Mouse (Mus musculus): ENCODE results near the gene Adra2c.

Gene Adra2c

DNA sequence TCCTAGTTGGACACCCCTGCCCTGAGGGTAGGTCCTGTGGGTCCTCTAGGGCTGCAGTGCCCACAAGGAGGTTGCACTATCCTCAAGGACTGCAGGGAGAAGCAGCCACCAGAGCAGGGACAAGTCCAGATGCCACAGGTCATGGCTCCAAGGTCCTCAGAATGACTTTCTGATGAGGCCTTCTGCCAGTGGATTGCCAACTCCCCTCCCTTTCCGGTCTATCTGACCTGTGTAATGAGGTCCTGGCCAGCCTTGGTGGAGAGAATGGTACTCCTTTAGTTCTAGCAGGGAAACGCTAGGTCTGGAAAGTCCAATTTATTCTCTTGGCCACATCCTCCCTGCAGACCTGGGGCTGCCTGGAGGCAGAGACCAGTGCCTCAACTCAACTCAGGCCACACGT is at the start of gene Adra2c:
Gene Adra2c (plus strand): TSS at position 301 of the 400 bp plus-strand sequence.
- DNase-seq (ENCODE audit: low spot score) = no peak

DNA sequence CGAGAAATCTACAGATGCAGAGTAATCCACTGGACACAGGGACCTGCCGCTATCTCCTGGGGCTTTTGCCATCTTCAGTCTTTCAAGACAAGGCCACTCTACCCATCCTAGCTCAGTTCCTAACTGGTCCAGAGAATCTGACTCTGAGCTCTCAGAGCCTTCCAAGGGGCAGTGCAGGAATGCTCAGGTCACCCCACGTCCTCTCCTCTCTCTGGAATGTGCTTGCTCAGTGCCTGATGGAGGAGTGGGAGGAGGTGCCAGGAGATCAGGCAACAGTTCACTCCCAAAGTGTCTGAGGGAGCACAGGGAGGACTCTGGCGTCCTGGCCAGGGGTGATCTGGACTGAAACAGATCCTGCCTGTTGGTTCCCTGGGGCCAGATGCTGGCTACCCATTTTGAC is 45.0 kb upstream of the Adra2c start:
- no peak for DNase-seq (ENCODE audit: low spot score)

- no peak for DNase-seq (ENCODE audit: low spot score)
Measured at GRCm38 (mm10) chr5:35237757-35238156, 40.4 kb upstream of the Adra2c start.

DNA sequence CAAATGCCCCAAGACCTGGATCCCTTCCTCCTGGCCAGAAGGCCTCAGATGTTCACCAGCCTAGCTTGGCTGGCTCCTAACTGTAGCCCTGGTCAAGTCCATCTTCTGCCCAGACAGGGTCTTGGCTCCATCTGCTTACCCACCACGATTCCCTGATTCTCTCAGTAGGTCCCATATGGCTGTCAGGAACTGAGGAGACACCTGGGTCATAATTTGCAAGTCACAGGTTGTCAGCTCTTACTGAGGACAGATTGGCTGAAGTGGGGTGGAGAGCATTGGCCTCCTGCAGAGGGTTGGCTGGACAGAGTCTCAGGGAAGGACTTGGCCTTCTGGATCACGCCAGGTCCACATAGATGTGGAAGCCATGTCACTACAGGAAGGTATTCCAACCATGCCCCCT is 39.5 kb upstream of the Adra2c start:
- no peak for DNase-seq (ENCODE audit: low spot score)

- DNase-seq (ENCODE audit: low spot score) = no peak
Measured at GRCm38 (mm10) chr5:35241556-35241955, 36.6 kb upstream of the Adra2c start.

- DNase-seq (ENCODE audit: low spot score) = no peak
Measured at GRCm38 (mm10) chr5:35244204-35244603, 33.9 kb upstream of the Adra2c start.

DNA sequence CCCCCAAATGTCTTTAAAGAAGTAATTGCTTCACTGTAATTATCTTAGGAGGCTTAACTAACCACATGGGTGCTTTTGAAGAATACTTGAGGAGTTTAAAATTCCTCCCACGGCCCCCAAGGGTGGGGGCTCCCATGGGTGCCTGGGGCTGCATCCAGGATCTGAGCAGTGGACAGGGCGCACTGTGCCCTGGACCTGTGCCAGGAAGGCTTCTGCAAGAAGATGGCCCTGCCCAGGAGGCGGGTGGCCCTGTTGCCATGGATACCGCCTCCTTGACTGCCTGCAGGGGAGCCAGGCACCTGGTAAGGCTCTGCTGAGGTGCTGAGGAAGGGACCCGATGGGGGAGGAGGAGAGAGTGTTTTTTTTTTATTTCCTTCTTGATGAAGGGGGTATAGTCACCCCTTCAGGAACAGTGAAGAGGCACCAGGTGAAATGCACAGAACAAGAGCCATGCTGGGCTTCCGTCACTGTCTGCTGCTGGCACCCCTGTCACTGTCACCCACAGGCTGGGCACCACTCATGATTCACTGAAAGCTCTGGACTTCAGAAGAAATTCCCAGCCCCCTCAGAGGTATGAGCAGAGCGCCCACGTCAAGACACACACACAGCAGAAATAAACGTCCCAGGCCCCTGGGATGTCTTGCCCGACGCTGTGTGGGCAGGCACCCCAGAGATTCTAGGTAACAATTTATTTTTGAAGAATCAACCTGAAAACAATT is 32.4 kb upstream of the Adra2c start:
- peak; percentile 75 for DNase-seq (ENCODE audit: low spot score)

DNA sequence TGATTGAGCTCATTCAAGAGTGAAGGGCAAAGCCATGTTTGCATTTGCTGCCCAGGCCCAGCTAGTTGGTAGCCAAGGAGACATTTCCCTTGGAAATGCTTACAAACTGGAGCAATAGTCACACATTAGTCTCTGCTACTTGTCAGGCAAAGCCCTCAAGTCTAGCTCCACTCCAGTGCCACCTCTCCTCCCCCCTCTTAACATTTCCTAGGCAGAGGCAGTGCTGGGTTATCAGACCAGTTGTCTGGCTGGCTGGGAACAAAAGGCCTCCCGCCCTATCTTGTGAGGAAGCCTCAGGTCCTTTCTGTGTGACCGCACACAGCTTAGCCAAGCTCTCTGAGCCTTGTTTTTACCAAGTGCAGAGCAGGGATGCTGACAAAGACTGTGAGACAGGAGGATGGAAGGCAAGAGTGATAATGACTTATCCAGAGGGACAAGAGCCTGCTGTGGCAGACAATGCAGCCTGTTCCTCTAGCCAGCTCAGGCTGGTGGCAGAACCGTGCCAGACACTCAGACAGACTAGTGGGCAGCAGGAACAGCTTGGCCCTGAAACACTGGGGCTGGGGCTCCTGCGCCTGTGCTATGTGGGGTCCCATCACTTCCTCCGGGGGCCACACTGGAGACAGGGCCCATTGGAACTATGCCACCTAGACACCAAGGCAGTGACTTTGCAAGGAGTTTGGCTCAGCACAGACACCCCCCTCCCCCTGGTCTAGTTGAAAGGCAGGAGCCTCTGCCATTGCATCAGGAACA is 23.0 kb upstream of the Adra2c start:
- no peak for DNase-seq (ENCODE audit: low spot score)

DNA sequence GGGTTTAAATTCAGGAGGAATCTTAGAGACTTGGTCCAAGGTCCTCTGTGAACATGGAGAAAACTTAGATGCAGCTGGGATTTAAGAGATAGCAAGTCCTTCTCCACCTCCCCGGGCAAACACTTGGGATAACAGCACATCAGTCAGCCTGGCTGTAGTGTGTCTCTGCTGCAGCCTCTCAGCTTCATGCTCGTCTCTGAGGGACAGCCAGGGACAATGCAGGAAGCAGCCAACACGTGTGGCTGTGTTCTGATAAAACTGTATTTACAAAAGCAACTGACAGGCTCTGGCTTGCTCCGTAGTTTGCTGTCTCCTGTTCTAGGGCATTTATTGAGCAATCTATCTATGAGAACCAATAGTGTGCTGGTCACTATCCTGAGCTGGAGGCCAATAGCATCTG is 14.4 kb upstream of the Adra2c start:
- no peak for DNase-seq (ENCODE audit: low spot score)

GRCm38 (mm10) chr5:35267486-35267885 is 10.6 kb upstream of the Adra2c start:
- DNase-seq (ENCODE audit: low spot score) = no peak

DNA sequence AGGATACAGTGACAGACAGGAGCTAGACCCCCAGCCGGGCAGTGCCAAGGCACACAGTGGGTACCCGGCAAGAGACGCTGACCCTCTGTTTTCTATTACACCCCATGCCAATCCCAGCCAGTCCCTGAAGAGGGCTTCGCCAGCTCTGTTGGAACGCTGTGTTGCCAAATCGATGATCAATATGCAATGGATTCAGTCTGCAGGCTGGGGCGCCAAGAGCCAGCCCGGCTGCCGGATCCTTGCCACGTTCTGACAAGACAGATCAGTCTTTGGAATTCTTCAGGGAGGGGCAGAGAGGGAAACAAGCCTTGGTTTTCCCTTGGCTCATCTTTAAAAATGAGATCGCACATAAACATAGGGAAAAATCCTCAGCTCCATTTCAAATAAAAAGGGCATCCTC is 2.8 kb upstream of the Adra2c start:
- no peak for DNase-seq (ENCODE audit: low spot score)

- DNase-seq (ENCODE audit: low spot score) = peak; percentile 54
Measured at GRCm38 (mm10) chr5:35278741-35279695, 899 bp downstream of the Adra2c start.

DNA sequence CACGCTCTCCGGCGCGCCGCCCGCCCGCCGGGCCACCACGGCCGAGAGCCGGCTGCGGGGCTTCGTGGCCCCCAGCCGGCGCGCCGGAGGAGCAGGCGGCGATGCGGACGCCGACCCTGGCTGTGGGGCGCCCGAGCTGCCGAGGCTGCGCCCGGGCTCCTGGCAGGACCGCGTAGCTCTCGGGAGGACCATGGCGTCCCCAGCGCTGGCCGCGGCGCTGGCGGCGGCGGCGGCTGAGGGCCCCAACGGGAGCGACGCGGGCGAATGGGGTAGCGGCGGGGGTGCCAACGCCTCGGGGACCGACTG is 1.5 kb downstream of the Adra2c start:
- DNase-seq (ENCODE audit: low spot score) = no peak

DNA sequence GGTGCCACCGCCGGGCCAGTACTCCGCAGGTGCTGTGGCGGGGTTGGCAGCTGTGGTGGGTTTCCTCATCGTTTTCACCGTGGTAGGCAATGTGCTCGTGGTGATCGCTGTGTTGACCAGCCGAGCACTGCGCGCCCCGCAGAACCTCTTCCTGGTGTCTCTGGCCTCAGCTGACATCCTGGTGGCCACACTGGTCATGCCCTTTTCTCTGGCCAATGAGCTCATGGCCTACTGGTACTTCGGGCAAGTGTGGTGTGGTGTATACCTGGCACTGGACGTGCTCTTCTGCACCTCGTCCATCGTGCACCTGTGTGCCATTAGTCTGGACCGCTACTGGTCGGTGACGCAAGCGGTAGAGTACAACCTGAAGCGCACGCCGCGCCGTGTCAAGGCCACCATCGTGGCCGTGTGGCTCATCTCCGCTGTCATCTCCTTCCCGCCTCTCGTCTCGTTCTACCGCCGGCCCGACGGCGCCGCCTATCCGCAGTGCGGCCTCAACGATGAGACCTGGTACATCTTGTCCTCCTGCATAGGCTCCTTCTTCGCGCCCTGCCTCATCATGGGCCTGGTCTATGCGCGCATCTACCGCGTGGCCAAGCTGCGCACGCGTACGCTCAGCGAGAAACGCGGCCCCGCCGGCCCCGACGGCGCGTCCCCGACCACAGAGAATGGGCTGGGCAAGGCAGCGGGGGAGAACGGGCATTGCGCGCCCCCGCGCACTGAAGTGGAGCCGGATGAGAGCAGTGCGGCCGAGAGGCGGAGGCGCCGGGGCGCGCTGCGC is 2.1 kb downstream of the Adra2c start:
- no peak for DNase-seq (ENCODE audit: low spot score)

GRCm38 (mm10) chr5:35280783-35281165 is 2.7 kb downstream of the Adra2c start:
- DNase-seq (ENCODE audit: low spot score) = no peak

- no peak for DNase-seq (ENCODE audit: low spot score)
Measured at GRCm38 (mm10) chr5:35285281-35285680, 7.2 kb downstream of the Adra2c start.

DNA sequence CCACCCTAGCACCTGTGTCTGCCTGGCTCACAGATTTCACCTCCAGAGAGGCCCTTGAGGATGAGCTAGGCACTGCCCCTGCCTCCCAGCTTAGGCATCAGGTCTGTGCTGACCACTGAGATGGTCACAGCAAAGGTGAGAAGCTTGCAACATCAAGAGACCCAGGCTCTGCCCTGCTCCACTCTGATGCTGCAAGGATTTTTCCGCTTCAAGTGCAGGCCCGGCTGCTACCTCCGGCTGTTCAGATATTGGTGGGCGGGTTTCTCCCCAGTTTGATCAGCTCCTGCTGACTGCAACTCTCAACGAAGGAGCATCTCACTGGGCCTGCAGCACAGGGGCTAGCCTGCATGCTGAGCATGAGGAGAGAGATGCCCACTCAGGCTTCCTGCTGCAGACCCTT is 8.1 kb downstream of the Adra2c start:
- no peak for DNase-seq (ENCODE audit: low spot score)

DNA sequence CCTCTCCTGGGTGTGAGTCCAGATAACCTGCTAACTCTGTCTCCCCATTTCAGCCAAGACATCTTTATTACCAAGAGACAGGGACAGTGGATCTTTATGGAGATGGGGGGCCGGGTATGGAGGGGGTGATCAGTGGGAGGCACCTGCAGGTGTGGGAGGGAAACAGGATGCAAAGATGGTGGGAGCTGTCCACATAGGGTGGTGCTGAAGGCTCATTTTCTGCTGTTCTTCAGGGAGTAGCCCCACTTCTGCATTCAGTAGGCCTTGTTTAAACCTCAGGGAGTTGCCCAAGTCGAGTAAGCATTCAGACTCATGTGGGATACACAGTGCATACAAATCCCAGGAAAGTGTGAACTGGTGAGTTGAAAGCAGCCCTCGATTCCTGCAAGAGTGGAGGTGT is 21.5 kb downstream of the Adra2c start:
- peak; percentile 73 for DNase-seq (ENCODE audit: low spot score)

DNA sequence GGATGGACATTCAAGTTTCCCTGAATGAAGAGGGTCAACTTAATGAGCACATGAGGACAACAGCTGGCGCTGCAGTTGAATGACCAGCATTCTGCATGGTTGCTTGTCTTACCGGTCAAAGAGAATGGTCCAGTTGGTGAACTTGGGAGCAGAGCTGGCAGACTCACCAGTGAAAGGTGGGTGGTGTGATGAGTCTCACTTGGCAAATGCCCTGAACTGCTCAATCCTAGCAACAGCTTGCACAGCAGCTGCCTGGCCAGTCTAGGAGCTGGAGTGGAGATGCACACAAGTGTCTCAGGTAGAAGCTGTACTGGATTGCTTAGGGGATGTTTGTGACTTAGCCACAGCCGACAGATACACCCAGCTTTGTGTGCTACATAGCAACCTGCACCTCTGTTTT is 26.1 kb downstream of the Adra2c start:
- DNase-seq (ENCODE audit: low spot score) = no peak

DNA sequence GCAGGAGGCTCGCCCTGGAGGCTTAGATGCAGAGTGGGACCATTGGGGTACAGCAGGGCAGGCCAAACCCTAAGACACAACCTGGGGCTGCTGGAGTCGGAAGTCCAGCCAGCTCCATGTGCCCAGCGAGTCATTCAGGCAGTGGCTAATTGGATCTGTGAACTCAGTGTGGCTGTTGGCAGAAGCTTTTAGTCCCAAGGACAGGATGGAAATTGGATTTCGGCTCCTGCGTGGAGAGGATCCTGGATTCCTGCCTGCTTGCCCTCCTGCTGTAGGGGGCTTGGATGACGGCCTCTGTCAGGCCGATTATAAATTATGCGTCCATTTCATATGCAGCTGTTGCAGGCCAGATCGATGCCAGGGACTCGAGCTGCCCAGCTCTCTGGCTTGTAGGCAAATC is 27.2 kb downstream of the Adra2c start:
- DNase-seq (ENCODE audit: low spot score) = no peak

DNA sequence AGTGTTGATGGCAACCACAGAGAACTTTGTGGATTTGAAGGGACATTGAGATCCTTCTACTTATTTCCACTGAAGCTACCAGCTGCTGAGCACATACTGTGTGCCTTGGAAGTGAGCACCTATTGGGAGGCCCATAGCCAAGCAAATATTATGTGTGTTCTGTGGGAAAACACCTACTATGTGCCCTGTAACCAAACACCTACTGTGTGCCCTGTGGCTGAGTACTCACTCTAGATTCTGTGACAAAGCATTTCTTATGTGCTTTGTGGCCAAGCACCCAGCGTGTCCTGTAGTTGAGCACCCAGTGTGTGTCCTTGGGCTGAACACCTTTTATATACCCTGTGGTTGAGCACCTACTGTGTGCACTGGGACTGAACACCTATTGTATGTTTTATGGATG is 28.6 kb downstream of the Adra2c start:
- no peak for DNase-seq (ENCODE audit: low spot score)

DNA sequence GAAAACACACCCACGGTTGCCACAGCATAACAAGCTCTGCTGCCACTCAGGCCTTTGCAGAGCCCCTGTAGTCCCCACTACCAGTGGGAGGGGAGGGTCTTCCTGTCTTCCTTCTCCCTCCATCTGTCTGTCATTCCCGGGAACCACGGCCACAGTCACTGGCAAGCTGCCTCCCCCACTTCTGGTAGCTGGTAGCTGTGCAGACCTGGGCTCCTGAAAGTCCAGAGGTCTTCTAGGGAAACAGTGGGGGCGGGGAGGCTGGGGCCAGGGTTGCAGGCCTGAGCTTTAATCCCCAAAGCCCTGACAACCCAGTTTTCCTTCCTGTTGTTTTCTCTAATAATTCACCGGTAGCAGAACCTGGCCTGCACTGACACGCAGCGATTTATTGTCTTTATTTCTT is 31.7 kb downstream of the Adra2c start:
- no peak for DNase-seq (ENCODE audit: low spot score)
